Mouse (Mus musculus): ENCODE measurements at regions not wholly inside any gene's neighbourhood (a gene's known extent, or its start where the extent isn't known, plus 50 kb on each side); places are given as distances from the start of the nearest gene placed in this dataset.

DNA sequence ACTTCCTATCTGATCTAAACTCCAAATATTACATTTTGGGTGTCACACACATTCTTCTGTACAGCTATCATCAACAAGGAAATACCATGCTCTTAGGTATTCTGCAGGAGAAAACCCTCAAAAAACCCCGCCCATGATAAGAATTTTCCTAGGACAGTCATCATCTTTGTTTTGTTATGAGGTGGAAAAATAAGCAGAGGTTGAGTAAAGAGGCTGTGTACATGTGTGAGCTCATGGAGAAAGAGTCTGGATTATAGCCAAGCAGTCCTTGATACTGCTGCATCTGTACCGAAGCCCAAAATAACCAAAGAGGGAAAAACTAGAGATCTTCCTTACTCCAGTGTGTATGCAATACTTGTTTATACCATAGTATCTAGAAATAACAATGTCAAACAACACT lies 1215.3 kb upstream of the Cited2 start:
- no peak for TF ChIP-seq NANOG (IDR thresholded peaks at IDR 0.05; ENCODE audit: borderline replicate concordance, low read length)
- no peak for TF ChIP-seq POU5F1 (IDR thresholded peaks at IDR 0.05; ENCODE audit: borderline replicate concordance, low read length)
- TF ChIP-seq CTCF (conservative IDR thresholded peaks at IDR 0.05; ENCODE audit: low read length) = no peak
- no peak overlapping the region for H3K4me3 ChIP-seq (replicated peaks; ENCODE audit: low read length)

GRCm38 (mm10) chr10:16508161-16508560 lies 1214.9 kb upstream of the Cited2 start:
- Histone ChIP-seq H3K9me3 (ENCODE audit: low read length) (peaks cover 13% of the 10 kb centered on the region; the same call in 1 of the 2 replicates), H3K4me3 (replicated peaks; ENCODE audit: low read length) (no peak overlapping the region)

More for the DNA sequence above, 1215.3 kb upstream of the Cited2 start:
- Histone ChIP-seq H3K27me3 (ENCODE audit: insufficient read depth, low read length) (no peaks in the 10 kb centered on the region), H3K9me3 (ENCODE audit: low read length) (peaks cover 13% of the 10 kb centered on the region; the same call in 1 of the 2 replicates), H3K36me3 (ENCODE audit: insufficient read depth, low read length) (no peaks in the 10 kb centered on the region), H3K4me1 (replicated peaks; ENCODE audit: low read depth, low read length) (no peaks in the 10 kb centered on the region)

GRCm38 (mm10) chr10:16514656-16515055 lies 1208.4 kb upstream of the Cited2 start:
- H3K4me3 ChIP-seq (replicated peaks; ENCODE audit: low read length) = no peak overlapping the region
- no peaks in the 10 kb centered on the region for H3K36me3 ChIP-seq (ENCODE audit: insufficient read depth, low read length)
- H3K9me3 ChIP-seq (ENCODE audit: low read length) = no peaks in the 10 kb centered on the region
- TF ChIP-seq POU5F1 (IDR thresholded peaks at IDR 0.05; ENCODE audit: borderline replicate concordance, low read length) (no peak), CTCF (conservative IDR thresholded peaks at IDR 0.05; ENCODE audit: low read length) (no peak), NANOG (IDR thresholded peaks at IDR 0.05; ENCODE audit: borderline replicate concordance, low read length) (no peak)
- no peaks in the 10 kb centered on the region for H3K4me1 ChIP-seq (replicated peaks; ENCODE audit: low read depth, low read length)
- H3K27me3 ChIP-seq (ENCODE audit: insufficient read depth, low read length) = no peaks in the 10 kb centered on the region

More at GRCm38 (mm10) chr10:16508161-16508560, 1214.9 kb upstream of the Cited2 start:
- no peaks in the 10 kb centered on the region for H3K4me1 ChIP-seq (replicated peaks; ENCODE audit: low read depth, low read length)
- no peaks in the 10 kb centered on the region for H3K36me3 ChIP-seq (ENCODE audit: insufficient read depth, low read length)
- TF ChIP-seq CTCF (conservative IDR thresholded peaks at IDR 0.05; ENCODE audit: low read length) = no peak
- no peak for TF ChIP-seq POU5F1 (IDR thresholded peaks at IDR 0.05; ENCODE audit: borderline replicate concordance, low read length)
- no peak for TF ChIP-seq NANOG (IDR thresholded peaks at IDR 0.05; ENCODE audit: borderline replicate concordance, low read length)
- H3K27me3 ChIP-seq (ENCODE audit: insufficient read depth, low read length) = no peaks in the 10 kb centered on the region

GRCm38 (mm10) chr10:16521895-16522294 lies 1201.1 kb upstream of the Cited2 start:
- TF ChIP-seq NANOG (IDR thresholded peaks at IDR 0.05; ENCODE audit: borderline replicate concordance, low read length) = no peak
- no peak for TF ChIP-seq CTCF (conservative IDR thresholded peaks at IDR 0.05; ENCODE audit: low read length)
- TF ChIP-seq POU5F1 (IDR thresholded peaks at IDR 0.05; ENCODE audit: borderline replicate concordance, low read length) = no peak
- no peaks in the 10 kb centered on the region for H3K9me3 ChIP-seq (ENCODE audit: low read length)
- no peaks in the 10 kb centered on the region for H3K4me1 ChIP-seq (replicated peaks; ENCODE audit: low read depth, low read length)
- no peaks in the 10 kb centered on the region for H3K36me3 ChIP-seq (ENCODE audit: insufficient read depth, low read length)
- no peaks in the 10 kb centered on the region for H3K27me3 ChIP-seq (ENCODE audit: insufficient read depth, low read length)
- no peak overlapping the region for H3K4me3 ChIP-seq (replicated peaks; ENCODE audit: low read length)

- H3K4me1 ChIP-seq (replicated peaks; ENCODE audit: low read depth, low read length) = no peaks in the 10 kb centered on the region
- TF ChIP-seq CTCF (conservative IDR thresholded peaks at IDR 0.05; ENCODE audit: low read length) (no peak), POU5F1 (IDR thresholded peaks at IDR 0.05; ENCODE audit: borderline replicate concordance, low read length) (no peak), NANOG (IDR thresholded peaks at IDR 0.05; ENCODE audit: borderline replicate concordance, low read length) (no peak)
Observed at GRCm38 (mm10) chr10:16524101-16524500, 1198.9 kb upstream of the Cited2 start.

GRCm38 (mm10) chr10:16527693-16528092 lies 1195.3 kb upstream of the Cited2 start:
- no peaks in the 10 kb centered on the region for H3K4me1 ChIP-seq (replicated peaks; ENCODE audit: low read depth, low read length)
- H3K36me3 ChIP-seq (ENCODE audit: insufficient read depth, low read length) = no peaks in the 10 kb centered on the region
- H3K27me3 ChIP-seq (ENCODE audit: insufficient read depth, low read length) = no peaks in the 10 kb centered on the region
- H3K9me3 ChIP-seq (ENCODE audit: low read length) = no peaks in the 10 kb centered on the region
- H3K4me3 ChIP-seq (replicated peaks; ENCODE audit: low read length) = no peak overlapping the region
- no peak for TF ChIP-seq POU5F1 (IDR thresholded peaks at IDR 0.05; ENCODE audit: borderline replicate concordance, low read length)
- no peak for TF ChIP-seq NANOG (IDR thresholded peaks at IDR 0.05; ENCODE audit: borderline replicate concordance, low read length)
- TF ChIP-seq CTCF (conservative IDR thresholded peaks at IDR 0.05; ENCODE audit: low read length) = no peak

More at GRCm38 (mm10) chr10:16524101-16524500, 1198.9 kb upstream of the Cited2 start:
- Histone ChIP-seq H3K36me3 (ENCODE audit: insufficient read depth, low read length) (no peaks in the 10 kb centered on the region), H3K4me3 (replicated peaks; ENCODE audit: low read length) (no peak overlapping the region), H3K9me3 (ENCODE audit: low read length) (no peaks in the 10 kb centered on the region), H3K27me3 (ENCODE audit: insufficient read depth, low read length) (no peaks in the 10 kb centered on the region)

DNA sequence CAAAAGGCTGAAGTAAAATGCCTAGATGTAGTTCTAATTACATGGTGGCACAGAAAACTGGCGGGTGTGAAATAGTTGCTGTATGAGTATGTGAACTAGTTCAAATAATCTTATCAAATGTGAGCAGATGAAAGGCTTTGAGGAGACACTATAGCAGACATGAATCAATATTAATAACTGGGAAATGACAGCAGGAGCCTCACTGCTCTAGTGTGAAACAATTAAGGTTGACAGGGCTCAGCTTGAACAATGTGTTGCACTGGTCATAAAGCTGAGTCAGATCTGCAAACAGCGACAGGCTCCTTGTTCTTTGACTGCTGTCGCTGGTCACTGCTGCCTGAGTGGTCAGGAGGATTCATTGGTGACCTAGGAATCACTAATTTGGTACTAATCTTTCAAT lies 1185.4 kb upstream of the Cited2 start:
- H3K9me3 ChIP-seq (ENCODE audit: low read length) = peaks cover 5% of the 10 kb centered on the region
- H3K36me3 ChIP-seq (ENCODE audit: insufficient read depth, low read length) = no peaks in the 10 kb centered on the region
- H3K27me3 ChIP-seq (ENCODE audit: insufficient read depth, low read length) = no peaks in the 10 kb centered on the region
- TF ChIP-seq NANOG (IDR thresholded peaks at IDR 0.05; ENCODE audit: borderline replicate concordance, low read length) (no peak), POU5F1 (IDR thresholded peaks at IDR 0.05; ENCODE audit: borderline replicate concordance, low read length) (no peak), CTCF (conservative IDR thresholded peaks at IDR 0.05; ENCODE audit: low read length) (no peak)
- no peaks in the 10 kb centered on the region for H3K4me1 ChIP-seq (replicated peaks; ENCODE audit: low read depth, low read length)
- H3K4me3 ChIP-seq (replicated peaks; ENCODE audit: low read length) = no peak overlapping the region

- peaks cover 5% of the 10 kb centered on the region for H3K9me3 ChIP-seq (ENCODE audit: low read length)
- no peaks in the 10 kb centered on the region for H3K27me3 ChIP-seq (ENCODE audit: insufficient read depth, low read length)
- no peak for TF ChIP-seq POU5F1 (IDR thresholded peaks at IDR 0.05; ENCODE audit: borderline replicate concordance, low read length)
- no peak for TF ChIP-seq NANOG (IDR thresholded peaks at IDR 0.05; ENCODE audit: borderline replicate concordance, low read length)
- H3K4me1 ChIP-seq (replicated peaks; ENCODE audit: low read depth, low read length) = no peaks in the 10 kb centered on the region
- no peak overlapping the region for H3K4me3 ChIP-seq (replicated peaks; ENCODE audit: low read length)
- H3K36me3 ChIP-seq (ENCODE audit: insufficient read depth, low read length) = no peaks in the 10 kb centered on the region
Observed at GRCm38 (mm10) chr10:16538379-16538778, 1184.6 kb upstream of the Cited2 start.

DNA sequence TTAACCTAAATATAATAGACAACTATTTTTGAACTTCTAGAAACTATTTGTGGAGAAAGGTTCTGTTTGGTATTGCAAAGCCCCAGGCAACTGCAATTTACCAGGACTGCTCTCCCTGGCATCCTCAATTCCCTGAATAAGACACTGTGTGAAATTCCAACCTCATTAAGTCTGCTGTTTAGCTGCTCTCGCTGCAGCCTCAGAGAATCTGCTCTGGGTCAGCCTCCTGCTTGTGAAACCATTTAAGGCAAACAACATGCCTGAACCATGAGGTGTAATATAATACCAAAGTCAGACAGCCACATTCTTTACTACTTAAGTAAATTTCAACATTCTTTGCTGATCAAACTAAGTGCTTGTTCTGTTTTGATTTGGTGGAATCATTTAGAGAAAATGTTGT lies 1177.6 kb upstream of the Cited2 start:
- H3K9me3 ChIP-seq (ENCODE audit: low read length) = no peaks in the 10 kb centered on the region
- no peaks in the 10 kb centered on the region for H3K36me3 ChIP-seq (ENCODE audit: insufficient read depth, low read length)
- no peaks in the 10 kb centered on the region for H3K27me3 ChIP-seq (ENCODE audit: insufficient read depth, low read length)
- H3K4me3 ChIP-seq (replicated peaks; ENCODE audit: low read length) = no peak overlapping the region
- TF ChIP-seq CTCF (conservative IDR thresholded peaks at IDR 0.05; ENCODE audit: low read length) (no peak), NANOG (IDR thresholded peaks at IDR 0.05; ENCODE audit: borderline replicate concordance, low read length) (no peak), POU5F1 (IDR thresholded peaks at IDR 0.05; ENCODE audit: borderline replicate concordance, low read length) (no peak)
- no peaks in the 10 kb centered on the region for H3K4me1 ChIP-seq (replicated peaks; ENCODE audit: low read depth, low read length)
